Mouse (Mus musculus) kidney, adult 2 months (tissue): ENCODE data around the gene Emilin3.

ENCODE experiments used
- CTCF ChIP-seq: fragments of 200-500 bp; conservative IDR thresholded peaks from 2 replicates; pipeline ENCODE4 v1.5.1; 2011; ENCODE audit warnings: low read depth, mild to moderate bottlenecking, control low read depth, low read length, moderate library complexity, mixed read lengths; ENCODE audit not compliant: insufficient read depth, insufficient read length
- POLR2A ChIP-seq: fragments of 200-500 bp; IDR thresholded peaks from one replicate; pipeline ENCODE4 v1.6.1; 2011; ENCODE audit warnings: low read depth, low read length, control low read depth

DNA sequence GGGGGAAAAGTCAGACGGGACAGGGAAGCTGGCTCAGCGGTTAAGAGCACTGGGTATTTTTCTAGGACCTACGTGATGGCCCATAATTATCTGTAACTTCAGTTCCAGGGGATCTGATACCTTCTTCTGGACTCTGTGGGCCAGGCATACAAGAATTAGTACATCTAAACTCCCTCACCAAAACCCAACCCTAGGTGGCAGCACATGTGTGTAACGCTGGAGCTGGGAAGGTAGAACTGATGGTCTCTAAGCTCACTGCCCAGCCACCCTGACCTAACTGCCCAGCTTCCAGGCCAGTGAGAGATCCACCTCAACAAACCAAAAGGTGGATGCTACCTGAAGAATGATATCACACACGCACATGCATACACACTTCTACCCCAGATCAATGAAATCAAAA lies 46.6 kb upstream of the Emilin3 start:
- TF ChIP-seq POLR2A (no peak), CTCF (peak; percentile 54)
